Mouse (Mus musculus) A20 (cell line): ENCODE measurements around the gene Hoxd12.
A peak's percentile ranks its signal among the peaks of the same experiment; 100 is the strongest.

Experiments
- DNase-seq: peaks from one replicate; pipeline ENCODE4 v3.0.0-alpha.2; 2011; ENCODE audit warnings: low read depth, low spot score

Hoxd12 gene

GRCm38 (mm10) chr2:74709465-74710419 is 34.9 kb downstream of the Hoxd12 start:
- no peak for DNase-seq

GRCm38 (mm10) chr2:74710929-74711543 is 36.2 kb downstream of the Hoxd12 start:
- DNase-seq, result no peak

GRCm38 (mm10) chr2:74711721-74712621 is 37.2 kb downstream of the Hoxd12 start, which contains the start of the genes Hoxd3 and Hoxd4:
Gene Hoxd3 (plus strand): TSS chr2:74711927.
Gene Hoxd4 (plus strand): TSS chr2:74711929.
- no peak for DNase-seq

DNA sequence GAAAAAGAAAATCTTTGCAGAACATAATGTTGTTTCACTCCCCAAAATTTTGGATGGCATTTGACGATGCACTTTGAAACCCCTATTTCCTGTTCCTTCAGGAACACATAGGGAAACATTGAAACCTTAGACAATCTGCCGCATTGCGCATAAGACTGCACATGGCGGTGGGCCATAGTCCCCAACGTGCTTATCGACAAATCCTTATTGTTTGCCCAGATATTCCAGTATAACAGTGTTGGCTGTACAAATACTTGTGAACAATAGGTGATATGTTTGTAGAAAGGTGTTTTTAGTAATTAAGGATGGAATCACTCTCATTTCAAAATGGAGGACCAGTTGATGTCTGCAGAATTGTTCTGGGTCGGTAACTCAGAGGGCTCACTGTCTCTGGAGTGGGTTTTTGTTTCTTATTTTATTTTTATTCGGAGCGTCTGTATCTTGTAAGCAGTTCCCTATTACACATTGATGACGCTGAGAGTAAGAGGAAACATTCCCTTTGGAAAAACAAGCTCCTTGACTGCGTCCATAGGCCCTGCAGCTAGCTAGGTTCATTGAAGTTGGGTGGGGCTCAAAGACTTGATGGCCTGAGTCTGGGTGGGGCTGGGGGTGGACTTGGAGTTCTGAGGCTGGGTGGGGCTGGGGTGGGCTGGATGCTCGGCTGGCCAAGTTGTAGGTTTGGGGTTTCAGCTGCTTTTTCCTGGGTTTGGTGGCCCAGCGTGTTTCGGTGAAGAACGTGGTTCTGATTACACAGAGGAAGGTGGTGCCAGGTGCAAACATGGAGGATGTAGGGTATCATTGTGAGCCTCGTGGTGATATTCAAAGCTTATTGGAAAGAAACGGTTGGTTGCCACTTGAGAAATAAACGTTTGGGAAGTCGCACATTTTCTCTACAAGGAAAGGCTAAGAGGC is 38.7 kb downstream of the Hoxd12 start:
- no peak for DNase-seq

DNA sequence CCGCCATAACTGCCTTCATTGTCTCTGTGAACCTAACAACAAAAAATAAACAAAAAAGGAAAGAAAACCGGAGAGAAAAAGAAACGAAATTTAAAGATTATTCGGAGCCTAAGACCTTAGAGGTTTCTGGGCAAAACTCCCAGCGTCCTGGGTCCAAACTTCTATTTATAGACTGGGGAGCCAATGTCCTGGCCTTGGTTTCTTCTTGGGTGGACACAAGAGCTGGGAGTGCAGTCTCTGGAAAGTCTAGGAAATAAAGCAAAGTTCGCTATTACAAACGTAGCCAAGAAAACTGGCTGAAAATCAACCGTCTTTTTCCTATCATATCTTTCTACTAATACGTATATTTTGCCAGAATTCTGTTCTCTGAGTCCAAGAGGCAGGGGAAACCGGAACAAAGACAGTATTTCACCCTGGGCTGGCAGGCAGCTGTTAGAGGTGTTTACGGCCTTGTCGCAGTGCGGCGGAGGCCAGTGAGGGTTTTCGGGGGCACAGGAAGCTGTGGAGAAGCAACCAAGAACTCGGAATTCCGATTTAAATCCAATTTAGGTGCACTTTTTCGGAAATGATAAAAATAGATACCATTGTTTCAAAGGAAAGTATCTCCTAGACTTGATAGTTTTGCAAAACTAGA is 39.5 kb downstream of the Hoxd12 start:
- DNase-seq, result no peak

GRCm38 (mm10) chr2:74714881-74715280 is 40.1 kb downstream of the Hoxd12 start:
- DNase-seq, result no peak

GRCm38 (mm10) chr2:74715504-74716241 is 40.9 kb downstream of the Hoxd12 start:
- peak; percentile 92 for DNase-seq

- DNase-seq, result no peak
Observed at GRCm38 (mm10) chr2:74720384-74720783, 45.6 kb downstream of the Hoxd12 start.

GRCm38 (mm10) chr2:74720955-74721491 is 46.2 kb downstream of the Hoxd12 start:
- DNase-seq, result no peak

GRCm38 (mm10) chr2:74721882-74722281 is 47.1 kb downstream of the Hoxd12 start:
- no peak for DNase-seq

DNA sequence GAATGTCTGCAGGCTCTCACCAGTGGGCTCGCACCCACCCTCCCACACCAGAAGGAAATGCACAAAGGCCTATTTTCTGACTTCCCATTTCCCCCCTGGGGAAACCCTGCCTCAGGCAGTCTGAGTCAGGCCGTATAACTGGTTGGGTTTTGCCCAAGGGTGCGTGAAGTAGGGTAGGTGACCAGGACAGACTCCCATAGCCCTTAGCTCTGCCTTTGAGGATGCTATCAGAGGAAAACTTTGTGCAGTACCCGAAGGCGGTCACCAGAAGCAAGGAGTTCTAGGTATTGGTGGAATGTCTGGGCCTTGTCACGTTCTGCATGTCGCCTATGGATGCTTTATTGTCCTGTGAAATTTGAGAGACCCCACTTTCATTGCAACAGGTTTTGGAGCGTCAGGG is 48.1 kb downstream of the Hoxd12 start:
- DNase-seq, result peak; percentile 25

DNA sequence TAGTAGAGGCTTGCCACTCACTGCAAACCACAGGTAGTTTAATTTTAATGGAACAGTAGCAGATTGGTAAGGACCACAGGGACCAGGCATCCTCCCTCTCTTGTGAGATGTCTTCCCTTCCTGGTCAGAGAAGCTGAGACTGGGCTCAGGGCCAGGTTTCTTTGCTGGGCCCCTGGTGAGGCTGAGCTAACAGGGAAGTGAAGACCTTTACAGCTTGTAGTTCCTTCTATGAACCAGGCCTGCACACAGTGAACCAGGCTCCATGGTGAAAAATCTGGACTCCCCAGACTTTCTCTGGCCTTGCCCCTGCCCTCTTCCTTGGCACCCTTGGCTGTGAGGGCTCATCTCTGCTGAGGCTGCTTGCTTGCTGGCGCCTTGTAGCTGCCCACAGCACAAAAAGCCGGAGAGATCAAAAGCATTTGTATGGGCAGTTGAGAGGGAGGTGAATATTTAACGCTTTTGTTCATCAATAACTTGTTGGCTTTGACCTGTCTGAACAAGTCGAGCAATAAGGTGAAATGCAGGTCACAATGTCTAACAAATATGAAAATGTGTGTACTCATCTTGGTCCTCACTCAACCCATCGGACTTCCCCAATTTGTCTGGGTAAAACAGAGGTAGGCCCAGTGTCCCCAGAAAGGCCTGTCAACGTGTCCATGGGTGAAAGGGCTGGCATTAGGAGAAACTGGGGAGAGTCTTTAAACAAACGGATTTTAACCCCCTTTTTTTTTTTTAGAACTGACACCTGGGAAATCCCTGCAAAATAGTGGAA is 49.6 kb downstream of the Hoxd12 start:
- peak; percentile 68 for DNase-seq

GRCm38 (mm10) chr2:74725171-74725570 is 50.4 kb downstream of the Hoxd12 start:
- no peak for DNase-seq

- DNase-seq, result no peak
Observed at GRCm38 (mm10) chr2:74726551-74726950, 51.7 kb downstream of the Hoxd12 start, which contains the start of gene Gm28230. Gene Gm28230 (plus strand): TSS chr2:74726728.

DNA sequence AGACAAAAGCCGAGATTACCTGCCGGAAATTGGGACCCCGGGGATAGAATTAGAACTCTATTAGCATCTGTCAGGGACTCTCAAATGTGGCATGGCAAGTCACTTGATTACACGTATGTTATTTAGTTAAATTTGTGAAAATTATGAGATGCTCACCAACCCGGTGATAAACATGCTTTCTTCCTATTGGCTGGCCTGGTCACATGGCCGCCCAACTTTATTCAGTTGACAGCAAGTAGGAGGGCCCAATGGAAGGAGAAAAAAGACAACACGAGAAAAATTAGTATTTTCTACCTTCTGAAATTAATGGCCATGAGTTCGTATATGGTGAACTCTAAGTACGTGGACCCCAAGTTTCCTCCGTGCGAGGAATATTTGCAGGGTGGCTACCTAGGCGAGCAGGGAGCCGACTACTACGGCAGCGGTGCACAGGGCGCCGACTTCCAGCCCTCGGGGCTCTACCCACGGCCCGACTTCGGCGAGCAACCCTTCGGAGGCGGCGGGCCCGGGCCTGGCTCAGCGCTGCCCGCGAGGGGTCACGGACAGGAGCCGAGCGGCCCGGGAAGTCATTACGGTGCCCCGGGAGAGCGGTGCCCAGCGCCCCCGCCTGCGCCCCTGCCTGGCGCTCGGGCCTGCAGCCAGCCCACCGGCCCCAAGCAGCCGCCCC is 52.3 kb downstream of the Hoxd12 start:
- no peak for DNase-seq
